16 mouse cellular contexts compared by ENCODE assay signal in the genomic region with DNA sequence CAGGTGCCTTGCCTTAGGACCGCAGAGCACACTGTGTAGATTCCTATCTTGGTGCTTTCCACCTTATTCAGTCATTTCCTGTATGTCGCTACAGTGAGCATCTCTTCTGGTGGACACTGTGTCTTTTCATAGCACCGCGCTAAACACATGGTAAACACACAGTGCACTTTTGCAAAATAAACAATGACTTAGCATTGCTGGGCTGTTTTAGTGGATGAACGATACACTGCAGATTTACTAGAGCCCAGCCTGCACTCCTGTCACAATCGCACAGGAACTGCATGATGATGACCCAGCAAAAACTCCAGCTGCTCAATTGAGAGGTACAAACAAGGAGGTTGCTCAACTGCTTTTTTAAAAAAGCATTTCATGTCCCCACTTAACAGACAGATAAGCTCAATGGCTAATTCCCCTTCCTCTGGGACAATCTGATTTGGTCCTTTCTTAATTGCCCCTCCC. TPM values are rescaled to one million over a fixed set of nuclear protein-coding genes. Genes with fewer than 3 reads are reported as not detected.
DNase-seq lines count a peak whose midpoint lies in the region; ATAC-seq lines count a peak whose summit lies in the region.
"Had no signal": no experiment of that assay in that cellular context is flagged by ENCODE, and none has a peak within 500 bp of the region (broad histone marks: within the 10 kb centered on the region; RNA-seq: fewer than 3 reads in every experiment).

No protein-coding gene starts in this region.

- H3K36me3 ChIP-seq in heart, embryonic 10.5 days = peaks cover 53% of the 10 kb centered on the region
- H3K36me3 ChIP-seq in heart, embryonic 12.5 days = peaks cover 47% of the 10 kb centered on the region
- peaks cover 34% of the 10 kb centered on the region for H3K36me3 ChIP-seq in midbrain, embryonic 15.5 days (replicated peaks)

- no peak overlapping the region for H3K9ac ChIP-seq in heart, embryonic 12.5 days
- no peak overlapping the region for H3K9ac ChIP-seq in midbrain, embryonic 15.5 days
- H3K9ac ChIP-seq: forebrain, embryonic 12.5 days; liver, embryonic 15.5 days; midbrain, embryonic 12.5 days had no signal

- WGBS in heart, embryonic 10.5 days = 94% methylated on average over 6 of the region's 6 CpGs
- WGBS in heart, embryonic 12.5 days = 90% methylated on average over 6 of the region's 6 CpGs
- 95% methylated on average over 6 of the region's 6 CpGs for WGBS in midbrain, embryonic 15.5 days

- H3K27me3 ChIP-seq in heart, embryonic 10.5 days (ENCODE audit: insufficient read depth, poor library complexity, severe bottlenecking) = 0 out of 2 replicates have a peak, but pooled peaks cover 3% of the 10 kb centered on the region
- H3K27me3 ChIP-seq in heart, embryonic 12.5 days (replicated peaks) = 0 out of 2 replicates have a peak, but pooled peaks cover 3% of the 10 kb centered on the region
- H3K27me3 ChIP-seq in midbrain, embryonic 15.5 days (replicated peaks) = no peaks in the 10 kb centered on the region
- H3K27me3 ChIP-seq: forebrain, embryonic 12.5 days; liver, embryonic 15.5 days; midbrain, embryonic 12.5 days had no signal

- DNase-seq in heart, embryonic 10.5 days (ENCODE audit: low spot score) = peak; percentile 11
- DNase-seq in CD4-positive, CD25-positive, alpha-beta regulatory T cell, adult 2 months (ENCODE audit: low read depth, low spot score) = peak; percentile 59
- peak; percentile 8 for DNase-seq in c-Kit-positive CD71-positive TER-119-positive erythroid progenitor cells, embryonic 14.5 days (ENCODE audit: low spot score)
- no peak for DNase-seq in layer of hippocampus, adult 18-20 months (ENCODE audit: low spot score in 2 of 2)
- DNase-seq in urinary bladder, postnatal 4 days (ENCODE audit: low spot score in 2 of 2) = no peak
- DNase-seq: cerebellum, adult 11-12 months; heart, postnatal 36 days; thymus, postnatal 25 days had no signal

- no peak overlapping the region for H3K4me2 ChIP-seq in heart, embryonic 12.5 days
- H3K4me2 ChIP-seq in midbrain, embryonic 15.5 days = no peak overlapping the region
- H3K4me2 ChIP-seq: forebrain, embryonic 12.5 days; heart, embryonic 11.5 days; liver, embryonic 15.5 days; midbrain, embryonic 12.5 days had no signal

- no peak overlapping the region for H3K4me3 ChIP-seq in heart, embryonic 10.5 days
- no peak overlapping the region for H3K4me3 ChIP-seq in heart, embryonic 12.5 days
- no peak overlapping the region for H3K4me3 ChIP-seq in midbrain, embryonic 15.5 days
- H3K4me3 ChIP-seq: forebrain, embryonic 12.5 days; limb, embryonic 10.5 days; liver, embryonic 15.5 days; midbrain, embryonic 12.5 days had no signal

- peaks cover 8% of the 10 kb centered on the region; the same call in 1 of the 2 replicates for H3K4me1 ChIP-seq in heart, embryonic 10.5 days
- peaks cover 9% of the 10 kb centered on the region for H3K4me1 ChIP-seq in heart, embryonic 12.5 days (replicated peaks)
- H3K4me1 ChIP-seq in midbrain, embryonic 15.5 days = peaks cover 16% of the 10 kb centered on the region

- H3K27ac ChIP-seq in heart, embryonic 10.5 days = no peak overlapping the region
- H3K27ac ChIP-seq in heart, embryonic 12.5 days (ENCODE audit: poor library complexity, severe bottlenecking) = no peak overlapping the region
- H3K27ac ChIP-seq in midbrain, embryonic 15.5 days = no peak overlapping the region
- H3K27ac ChIP-seq: forebrain, embryonic 12.5 days; limb, embryonic 10.5 days; liver, embryonic 15.5 days; midbrain, embryonic 12.5 days had no signal

- ATAC-seq in heart, embryonic 12.5 days (ENCODE audit: insufficient number of reproducible peaks, low FRiP score) = no peak
- ATAC-seq in megakaryocyte, adult 5-6 weeks (ENCODE audit: poor library complexity, severe bottlenecking) = peak; percentile 61
- ATAC-seq in midbrain, embryonic 15.5 days (replicated peaks) = no peak

- H3K9me3 ChIP-seq in heart, embryonic 10.5 days = no peaks in the 10 kb centered on the region
- H3K9me3 ChIP-seq in heart, embryonic 12.5 days (replicated peaks) = no peaks in the 10 kb centered on the region
- H3K9me3 ChIP-seq in midbrain, embryonic 15.5 days = no peaks in the 10 kb centered on the region
- H3K9me3 ChIP-seq: forebrain, embryonic 12.5 days; limb, embryonic 10.5 days; liver, embryonic 15.5 days; midbrain, embryonic 12.5 days had no signal

RNA-seq across cellular contexts. Expression of a gene that starts 2.6 kb away (rescaled TPM):
- polyA plus RNA-seq in heart, embryonic 10.5 days (2016; fragmentation: Nextera tagmentation; extraction: Ambion mirVana) = 11.0 and 18.0 TPM in 2 replicates
- 12.8 and 15.3 TPM in 2 replicates for polyA plus RNA-seq in heart, embryonic 12.5 days (2016; fragmentation: Nextera tagmentation; extraction: Ambion mirVana)
- 24.1 and 28.7 TPM in 2 replicates for total RNA-seq in megakaryocyte, adult 5-6 weeks (2015)
- total RNA-seq in megakaryocyte, adult 5-6 weeks (2017) = 14.9 and 20.9 TPM in 2 replicates
- total RNA-seq in layer of hippocampus, adult 18-20 months (2021) = 10 to 100 TPM; 31.4 to 32.2 TPM
- 22.4 and 26.3 TPM in 2 replicates for polyA plus RNA-seq in midbrain, embryonic 15.5 days (2015; fragmentation: Nextera tagmentation; extraction: Ambion mirVana)

RNA-seq across cellular contexts. Expression of a gene that starts 35.1 kb away (rescaled TPM):
- 4.7 and 8.0 TPM in 2 replicates for polyA plus RNA-seq in heart, embryonic 10.5 days (2016; fragmentation: Nextera tagmentation; extraction: Ambion mirVana)
- polyA plus RNA-seq in heart, embryonic 12.5 days (2016; fragmentation: Nextera tagmentation; extraction: Ambion mirVana) = 3.9 and 4.9 TPM in 2 replicates
- 5.3 and 5.9 TPM in 2 replicates for total RNA-seq in megakaryocyte, adult 5-6 weeks (2015)
- total RNA-seq in megakaryocyte, adult 5-6 weeks (2017) = 8.9 and 9.7 TPM in 2 replicates
- total RNA-seq in layer of hippocampus, adult 18-20 months (2021) = 10 to 100 TPM; 30.9 to 34.3 TPM
- 13.9 and 15.1 TPM in 2 replicates for polyA plus RNA-seq in midbrain, embryonic 15.5 days (2015; fragmentation: Nextera tagmentation; extraction: Ambion mirVana)

Comparison
In these comparisons a context has a peak if more than half of its experiments do, and no peak if none do; other contexts are left out.
1. DNase-seq: peak in heart, embryonic 10.5 days (single experiment), CD4-positive, CD25-positive, alpha-beta regulatory T cell, adult 2 months (single experiment) and c-Kit-positive CD71-positive TER-119-positive erythroid progenitor cells, embryonic 14.5 days (single experiment); none in layer of hippocampus, adult 18-20 months (0 of 2) and urinary bladder, postnatal 4 days (0 of 2).